Mouse (Mus musculus): Measurements from ENCODE around the gene Sec62. TPM values are rescaled to one million over a fixed set of nuclear protein-coding genes. Genes with fewer than 3 reads are reported as not detected.

The Sec62 gene
- polyA plus RNA-seq, 1 experiment from 2014 or later = 107 TPM

DNA sequence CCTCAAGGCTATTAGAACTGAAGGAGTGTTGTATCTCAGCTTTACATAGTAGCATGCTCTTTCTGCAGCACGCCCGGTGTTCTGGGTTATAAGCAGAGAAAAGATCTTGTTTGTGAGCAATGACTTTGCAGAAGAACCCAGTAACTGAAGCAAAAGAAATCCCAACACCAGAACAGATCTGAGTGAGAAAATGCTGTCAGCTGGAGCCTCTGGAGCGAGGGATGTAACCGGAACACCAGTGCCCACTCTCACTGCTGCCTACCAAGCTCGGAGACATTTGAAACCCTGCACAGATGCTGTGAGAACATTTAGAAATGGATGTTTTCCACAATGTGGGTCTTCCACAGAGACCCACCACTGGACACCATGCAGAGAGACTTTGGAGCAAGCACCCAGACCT is 18.0 kb upstream of the Sec62 start:
- no peak for ATAC-seq (ENCODE audit: low FRiP score)
- Histone ChIP-seq H3K4me2 (no peak overlapping the region), H3K4me1 (replicated peaks) (no peaks in the 10 kb centered on the region), H3K9me3 (no peaks in the 10 kb centered on the region), H3K9ac (no peak overlapping the region), H3K27me3 (no peaks in the 10 kb centered on the region), H3K36me3 (no peaks in the 10 kb centered on the region), H3K4me3 (no peak overlapping the region), H3K27ac (no peak overlapping the region)
- 94% methylated on average over 5 of the region's 5 CpGs for WGBS

DNA sequence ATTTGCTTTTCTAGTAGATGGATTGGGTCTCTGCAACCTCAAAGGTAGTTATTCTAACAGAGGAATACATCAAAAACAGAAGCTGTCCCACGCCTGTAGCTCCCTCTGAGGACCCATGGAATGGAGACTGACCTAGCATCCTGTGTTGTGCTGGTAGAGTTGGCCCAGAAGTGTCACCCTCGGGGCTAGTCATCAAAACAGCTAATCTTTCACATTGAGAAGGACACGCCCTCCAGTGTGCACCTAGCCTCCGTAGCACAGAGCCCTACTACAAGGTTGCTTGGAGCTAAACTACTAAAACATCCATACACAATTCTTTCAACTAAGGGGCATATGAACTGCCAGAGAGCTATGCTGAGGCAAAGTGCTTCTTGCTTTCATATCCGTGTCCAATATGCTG is 14.7 kb upstream of the Sec62 start:
- Histone ChIP-seq H3K4me2 (no peak overlapping the region), H3K27ac (no peak overlapping the region), H3K4me1 (replicated peaks) (no peaks in the 10 kb centered on the region), H3K9ac (no peak overlapping the region), H3K4me3 (no peak overlapping the region), H3K27me3 (no peaks in the 10 kb centered on the region), H3K9me3 (no peaks in the 10 kb centered on the region), H3K36me3 (no peaks in the 10 kb centered on the region)
- WGBS = 82% methylated on average over 5 of the region's 5 CpGs
- ATAC-seq (ENCODE audit: low FRiP score) = no peak

DNA sequence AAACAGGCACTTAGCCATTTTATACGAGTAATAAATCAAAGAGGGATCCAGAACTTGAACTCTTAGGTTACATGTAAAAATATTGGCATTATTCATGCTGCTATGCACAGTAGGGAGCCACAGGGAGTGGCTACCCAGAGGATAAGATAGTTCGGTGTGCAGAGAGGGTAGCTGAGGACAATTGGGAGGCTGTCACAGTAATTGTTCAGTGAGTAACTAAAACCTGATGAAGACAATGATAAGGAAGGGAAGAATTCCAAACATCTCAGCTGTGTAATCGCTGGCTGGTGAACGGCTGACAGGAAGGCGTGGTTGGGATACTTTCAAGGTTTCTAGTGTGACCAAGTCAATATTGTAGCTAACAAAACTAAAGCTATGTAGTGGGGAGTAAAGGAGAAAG is 4.1 kb upstream of the Sec62 start:
- H3K9me3 ChIP-seq = no peaks in the 10 kb centered on the region
- no peak overlapping the region for H3K27ac ChIP-seq
- no peaks in the 10 kb centered on the region for H3K36me3 ChIP-seq
- H3K4me1 ChIP-seq (replicated peaks) = no peaks in the 10 kb centered on the region
- H3K4me3 ChIP-seq = no peak overlapping the region
- no peak for ATAC-seq (ENCODE audit: low FRiP score)
- 20% methylated on average over 5 of the region's 5 CpGs for WGBS
- H3K4me2 ChIP-seq = no peak overlapping the region
- no peak overlapping the region for H3K9ac ChIP-seq
- H3K27me3 ChIP-seq = no peaks in the 10 kb centered on the region

DNA sequence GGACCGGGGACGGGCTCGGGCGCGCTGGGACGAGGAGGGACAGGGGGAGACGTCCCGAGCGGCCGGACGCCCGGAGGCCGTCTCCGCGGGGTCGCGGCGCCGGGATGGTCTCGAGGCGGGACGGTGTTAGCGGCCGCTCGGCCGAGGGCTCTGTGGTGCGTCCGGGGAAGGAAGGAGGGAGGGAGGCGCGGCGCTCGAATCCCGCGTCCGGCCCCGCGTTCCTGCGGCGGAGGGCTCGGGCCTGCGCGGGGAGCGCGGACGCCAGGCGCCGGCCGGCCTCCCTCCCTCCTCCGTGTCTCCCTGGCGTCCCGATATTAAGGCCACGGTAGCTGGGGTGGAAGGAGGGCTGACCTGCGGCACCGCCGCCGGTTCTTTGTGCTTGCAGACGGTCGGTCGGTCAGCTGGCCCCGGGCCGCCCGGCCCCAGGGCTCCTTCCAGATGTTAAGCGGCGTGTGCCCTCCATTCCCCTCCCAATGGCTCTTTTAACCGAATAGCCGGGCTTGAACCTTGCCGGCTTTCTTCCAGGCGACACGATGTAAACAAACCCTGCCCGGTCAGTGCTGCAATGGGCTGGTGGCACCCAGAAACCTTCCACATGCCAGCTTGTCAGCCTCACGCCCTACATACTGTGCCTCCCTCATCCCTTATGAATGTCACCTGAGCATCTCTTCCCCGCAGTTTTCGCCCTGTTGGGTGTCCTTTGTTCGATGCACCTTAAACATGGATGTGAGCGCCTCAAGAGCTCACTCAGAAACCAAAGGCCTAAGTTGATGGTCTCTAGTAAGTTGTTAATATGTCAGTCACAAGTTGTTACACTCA is 937 bp downstream of the Sec62 start:
- peak; percentile 88 for ATAC-seq (ENCODE audit: low FRiP score)
- Histone ChIP-seq H3K27me3 (no peaks in the 10 kb centered on the region), H3K27ac (peak overlapping the region; percentile 97), H3K36me3 (no peaks in the 10 kb centered on the region), H3K4me2 (peak overlapping the region; percentile 77), H3K9ac (peak overlapping the region; percentile 98), H3K9me3 (no peaks in the 10 kb centered on the region), H3K4me1 (replicated peaks) (peaks cover 7% of the 10 kb centered on the region), H3K4me3 (peak overlapping the region; percentile 97)
- under 1% methylated on average over 46 of the region's 75 CpGs for WGBS

DNA sequence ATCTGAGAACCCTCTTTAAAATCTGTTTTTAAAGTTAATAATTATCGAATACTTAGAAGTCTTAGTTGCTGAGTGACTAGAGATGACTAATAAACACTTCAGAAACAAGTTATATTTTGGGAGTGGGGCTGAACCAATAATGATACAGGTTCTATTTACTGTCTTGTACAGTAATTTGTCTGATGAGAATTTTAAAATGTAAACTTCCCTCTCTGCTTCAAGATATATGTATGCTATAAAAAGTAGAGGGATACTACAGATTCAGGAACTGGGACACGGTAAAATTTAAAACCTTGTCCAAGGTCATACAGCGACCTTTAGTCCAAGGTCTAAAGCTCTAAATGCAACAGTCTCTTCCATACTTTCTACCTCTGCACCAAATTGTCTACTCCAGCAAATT is 9.5 kb downstream of the Sec62 start:
- Histone ChIP-seq H3K4me2 (no peak overlapping the region), H3K4me1 (replicated peaks) (no peaks in the 10 kb centered on the region), H3K4me3 (no peak overlapping the region), H3K36me3 (peaks cover 37% of the 10 kb centered on the region), H3K9me3 (no peaks in the 10 kb centered on the region), H3K27me3 (no peaks in the 10 kb centered on the region), H3K9ac (no peak overlapping the region), H3K27ac (no peak overlapping the region)
- WGBS = 95% methylated on average over 3 of the region's 3 CpGs
- no peak for ATAC-seq (ENCODE audit: low FRiP score)

DNA sequence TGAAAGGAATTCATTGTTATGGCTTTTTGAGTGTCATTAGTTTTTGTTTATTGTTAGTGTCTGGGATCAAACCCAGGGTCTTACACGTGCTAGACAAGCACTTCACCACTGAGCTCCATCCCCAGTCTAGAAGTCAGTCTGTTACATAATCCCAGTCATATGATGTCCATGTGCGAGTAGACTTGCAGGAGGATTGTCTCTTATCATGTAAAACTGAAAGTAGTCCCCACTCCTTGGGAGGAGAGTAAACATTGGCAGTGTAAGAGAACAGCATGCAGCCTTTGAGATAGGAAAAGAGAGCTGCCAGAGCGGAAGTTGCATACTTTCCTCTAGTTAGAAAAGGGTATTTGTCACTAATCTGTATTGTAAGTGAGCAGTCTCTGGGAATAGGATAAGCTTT is 20.2 kb downstream of the Sec62 start:
- Histone ChIP-seq H3K4me3 (no peak overlapping the region), H3K4me1 (replicated peaks) (no peaks in the 10 kb centered on the region), H3K27ac (no peak overlapping the region), H3K4me2 (no peak overlapping the region), H3K9ac (no peak overlapping the region), H3K36me3 (peaks cover 52% of the 10 kb centered on the region), H3K9me3 (no peaks in the 10 kb centered on the region), H3K27me3 (no peaks in the 10 kb centered on the region)
- no peak for ATAC-seq (ENCODE audit: low FRiP score)
- WGBS = 83% methylated on average over 3 of the region's 3 CpGs

DNA sequence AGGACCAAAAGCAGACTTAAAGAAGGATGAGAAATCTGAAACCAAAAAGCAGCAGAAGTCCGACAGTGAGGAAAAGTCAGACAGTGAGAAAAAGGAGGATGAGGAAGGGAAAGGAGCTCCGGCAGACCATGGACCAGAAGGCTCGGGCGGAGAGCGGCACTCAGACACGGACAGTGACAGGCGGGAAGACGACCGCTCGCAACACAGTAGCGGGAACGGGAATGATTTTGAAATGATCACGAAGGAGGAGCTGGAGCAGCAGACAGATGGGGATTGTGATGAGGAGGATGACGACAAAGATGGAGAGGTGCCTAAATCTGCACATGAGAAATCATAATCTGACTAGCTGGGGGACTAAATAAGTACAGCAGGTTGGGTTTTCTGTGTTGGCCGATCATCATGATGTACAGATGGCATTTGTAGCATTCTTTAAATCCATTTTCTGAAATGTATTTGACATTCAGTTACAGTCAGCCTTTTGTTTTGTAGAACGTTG is 26.0 kb downstream of the Sec62 start:
- no peak overlapping the region for H3K4me3 ChIP-seq
- no peaks in the 10 kb centered on the region for H3K9me3 ChIP-seq
- no peak overlapping the region for H3K9ac ChIP-seq
- no peak for ATAC-seq (ENCODE audit: low FRiP score)
- H3K4me2 ChIP-seq = no peak overlapping the region
- no peaks in the 10 kb centered on the region for H3K4me1 ChIP-seq (replicated peaks)
- no peak overlapping the region for H3K27ac ChIP-seq
- 98% methylated on average over 16 of the region's 16 CpGs for WGBS
- peaks cover 63% of the 10 kb centered on the region for H3K36me3 ChIP-seq
- H3K27me3 ChIP-seq = no peaks in the 10 kb centered on the region

DNA sequence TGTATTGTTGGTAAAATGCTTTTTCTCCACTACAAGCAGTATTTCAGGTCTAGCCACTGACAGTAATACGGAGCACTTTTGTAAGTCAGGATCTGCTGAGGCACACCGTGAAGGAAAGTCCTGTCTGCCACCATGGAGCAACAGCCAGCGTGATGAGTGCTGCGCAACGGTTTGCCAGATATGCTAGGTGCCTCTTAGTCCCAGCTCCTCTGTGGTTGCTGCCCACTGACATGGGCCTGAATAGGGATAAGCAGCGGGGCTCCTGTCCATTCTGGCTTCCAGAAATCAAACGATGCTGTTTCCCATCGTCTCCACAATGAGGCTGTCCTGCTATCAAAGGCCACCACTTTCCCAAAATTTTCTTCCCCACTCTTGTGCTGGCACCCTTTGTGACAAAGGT is 29.5 kb downstream of the Sec62 start:
- Histone ChIP-seq H3K4me3 (no peak overlapping the region), H3K27me3 (no peaks in the 10 kb centered on the region), H3K4me2 (no peak overlapping the region), H3K4me1 (replicated peaks) (no peaks in the 10 kb centered on the region), H3K9me3 (no peaks in the 10 kb centered on the region), H3K9ac (no peak overlapping the region), H3K27ac (no peak overlapping the region), H3K36me3 (peaks cover 43% of the 10 kb centered on the region)
- no peak for ATAC-seq (ENCODE audit: low FRiP score)
- WGBS = 93% methylated on average over 8 of the region's 8 CpGs

DNA sequence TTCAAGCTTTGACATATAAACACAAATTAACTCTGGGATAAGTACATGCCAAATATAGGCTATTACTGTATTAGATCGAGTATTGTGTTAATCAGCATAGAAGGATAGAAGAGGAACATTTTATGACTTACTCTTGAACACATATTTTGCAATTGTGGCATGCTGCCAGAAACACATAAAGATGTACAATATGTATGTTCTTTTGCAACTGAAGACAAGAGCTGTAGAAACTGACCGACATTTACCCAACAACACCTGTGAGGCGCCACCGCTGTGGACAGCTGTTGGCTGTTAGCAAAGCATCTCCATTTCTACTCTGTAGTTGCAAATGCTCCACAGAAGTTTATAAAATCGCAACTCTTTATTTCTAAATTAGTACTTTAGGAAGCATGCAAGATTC is 33.4 kb downstream of the Sec62 start:
- H3K27me3 ChIP-seq = no peaks in the 10 kb centered on the region
- no peak overlapping the region for H3K27ac ChIP-seq
- no peaks in the 10 kb centered on the region for H3K4me1 ChIP-seq (replicated peaks)
- H3K4me3 ChIP-seq = no peak overlapping the region
- WGBS = 96% methylated on average over 5 of the region's 5 CpGs
- no peak overlapping the region for H3K4me2 ChIP-seq
- H3K9me3 ChIP-seq = no peaks in the 10 kb centered on the region
- no peak overlapping the region for H3K9ac ChIP-seq
- H3K36me3 ChIP-seq = peaks cover 9% of the 10 kb centered on the region
- no peak for ATAC-seq (ENCODE audit: low FRiP score)

DNA sequence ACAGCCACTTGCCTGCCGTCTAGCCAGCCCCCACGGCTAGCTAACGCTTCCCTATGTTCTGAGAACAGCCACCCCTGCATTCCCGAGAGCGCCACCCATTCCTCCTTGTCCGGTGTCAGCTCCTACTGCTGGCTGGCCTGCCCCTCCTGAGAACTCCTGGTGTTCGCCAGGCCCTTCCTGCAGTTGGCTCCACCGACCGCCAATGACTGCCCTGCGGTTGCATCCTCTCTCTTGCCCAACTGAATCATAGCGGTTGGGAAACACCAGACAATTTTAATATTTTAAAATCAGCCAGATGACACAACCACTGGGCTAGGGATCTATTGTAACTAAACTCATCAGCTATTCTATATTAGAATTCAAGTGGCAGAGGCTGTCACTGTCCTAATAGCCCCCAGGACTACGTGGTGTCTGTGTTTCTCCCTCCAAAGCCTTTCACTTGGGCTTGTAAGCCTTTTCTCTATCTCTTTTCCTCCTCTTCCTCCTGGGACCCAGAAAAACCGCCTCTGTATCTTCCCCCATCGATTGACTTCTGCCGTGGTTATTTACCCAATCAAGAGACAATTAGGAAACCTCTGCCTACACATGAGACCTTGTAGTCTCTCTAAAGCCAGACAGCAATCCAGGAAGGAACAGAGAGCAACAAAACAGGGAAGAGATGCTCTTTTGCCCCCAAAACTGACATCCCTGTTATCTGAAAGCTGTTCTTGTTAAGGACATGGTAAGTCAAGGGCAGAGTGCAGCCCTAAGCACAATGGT is 39.4 kb downstream of the Sec62 start:
- H3K36me3 ChIP-seq = no peaks in the 10 kb centered on the region
- H3K27me3 ChIP-seq = no peaks in the 10 kb centered on the region
- 80% methylated on average over 15 of the region's 15 CpGs for WGBS

DNA sequence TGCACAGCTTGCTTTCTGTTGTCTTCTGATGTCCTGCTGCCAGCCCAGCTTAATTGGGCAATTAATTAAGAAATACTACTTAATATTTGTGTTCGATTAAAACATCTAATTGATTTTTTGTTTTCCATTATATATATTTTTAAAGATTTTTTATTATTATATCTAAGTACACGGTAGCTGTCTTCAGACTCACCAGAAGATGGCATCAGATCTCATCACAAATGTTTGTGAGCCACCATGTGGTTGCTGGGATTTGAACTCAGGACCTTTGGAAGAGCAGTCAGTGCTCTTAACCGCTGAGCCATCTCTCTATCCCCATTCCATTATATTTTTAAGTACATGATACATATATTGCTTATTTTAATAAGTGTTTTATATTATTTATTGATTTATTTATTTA is 40.6 kb downstream of the Sec62 start:
- H3K4me2 ChIP-seq = no peak overlapping the region
- no peaks in the 10 kb centered on the region for H3K4me1 ChIP-seq (replicated peaks)
- H3K27ac ChIP-seq = no peak overlapping the region
- no peak for ATAC-seq (ENCODE audit: low FRiP score)
- no peaks in the 10 kb centered on the region for H3K9me3 ChIP-seq
- WGBS = 91% methylated on average over 3 of the region's 3 CpGs
- H3K36me3 ChIP-seq = no peaks in the 10 kb centered on the region
- no peak overlapping the region for H3K9ac ChIP-seq
- no peaks in the 10 kb centered on the region for H3K27me3 ChIP-seq
- no peak overlapping the region for H3K4me3 ChIP-seq

More for the DNA sequence above, 39.4 kb downstream of the Sec62 start:
- H3K27ac ChIP-seq = no peak overlapping the region
- H3K9me3 ChIP-seq = no peaks in the 10 kb centered on the region
- H3K4me1 ChIP-seq (replicated peaks) = no peaks in the 10 kb centered on the region
- H3K4me3 ChIP-seq = no peak overlapping the region
- ATAC-seq (ENCODE audit: low FRiP score) = no peak
- no peak overlapping the region for H3K4me2 ChIP-seq
- no peak overlapping the region for H3K9ac ChIP-seq

DNA sequence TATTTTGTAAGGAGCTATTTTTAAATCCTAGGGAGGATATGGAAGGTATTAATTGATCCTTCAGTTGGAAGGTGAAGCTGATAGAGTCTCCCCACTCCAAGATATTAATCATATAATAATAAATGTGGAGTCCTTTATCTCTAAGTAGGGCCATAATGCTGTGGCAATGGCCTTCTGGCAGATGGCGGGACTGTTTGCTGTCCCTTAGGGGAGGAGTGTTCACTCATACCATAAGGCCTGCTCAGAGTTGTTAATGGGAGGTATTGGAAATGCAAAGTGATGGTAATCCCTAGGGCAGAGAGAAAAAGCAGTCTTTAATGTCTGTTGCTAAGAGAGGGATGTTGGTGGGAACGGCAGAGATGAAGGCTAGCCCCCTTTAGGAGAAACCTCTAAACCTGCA is 53.1 kb downstream of the Sec62 start:
- no peaks in the 10 kb centered on the region for H3K9me3 ChIP-seq
- no peak overlapping the region for H3K9ac ChIP-seq
- H3K4me2 ChIP-seq = no peak overlapping the region
- no peaks in the 10 kb centered on the region for H3K27me3 ChIP-seq
- WGBS = 48% methylated on average over 2 of the region's 2 CpGs
- no peak overlapping the region for H3K4me3 ChIP-seq
- H3K27ac ChIP-seq = no peak overlapping the region
- H3K36me3 ChIP-seq = no peaks in the 10 kb centered on the region
- ATAC-seq (ENCODE audit: low FRiP score) = no peak
- no peaks in the 10 kb centered on the region for H3K4me1 ChIP-seq (replicated peaks)

DNA sequence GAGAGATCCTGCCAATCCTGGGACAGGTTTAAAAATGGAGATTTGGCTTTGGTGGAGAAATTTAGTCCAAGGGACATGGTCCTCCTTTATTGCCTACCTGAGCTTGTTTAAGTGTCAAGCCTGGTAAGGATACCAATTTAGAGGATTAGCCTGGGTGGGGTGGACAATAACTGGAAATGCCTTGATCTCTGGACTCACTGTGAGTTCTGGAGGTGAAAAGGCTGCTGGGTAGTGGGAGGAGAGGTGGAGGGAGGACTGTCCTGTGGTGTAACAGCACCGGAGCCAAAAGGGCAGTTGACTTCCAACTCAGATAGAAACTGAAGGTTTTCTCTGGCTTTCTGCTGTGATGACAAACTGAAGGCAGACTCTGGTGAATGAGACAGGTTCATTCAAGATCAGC is 54.7 kb downstream of the Sec62 start:
- Histone ChIP-seq H3K9ac (no peak overlapping the region), H3K36me3 (no peaks in the 10 kb centered on the region), H3K4me3 (no peak overlapping the region), H3K4me2 (no peak overlapping the region), H3K27ac (no peak overlapping the region), H3K4me1 (replicated peaks) (no peaks in the 10 kb centered on the region), H3K27me3 (no peaks in the 10 kb centered on the region), H3K9me3 (no peaks in the 10 kb centered on the region)
- ATAC-seq (ENCODE audit: low FRiP score) = no peak
- WGBS = 92% methylated on average over 1 of the region's 1 CpGs

Measured in hindbrain, embryonic 13.5 days (tissue).